Mouse (Mus musculus): Measurements from ENCODE around the gene Gpx7. TPM values are rescaled to one million over a fixed set of nuclear protein-coding genes. Genes with fewer than 3 reads are reported as not detected.

Gene Gpx7
- polyA plus RNA-seq, 1 experiment from 2014 or later: 60.6 TPM

DNA sequence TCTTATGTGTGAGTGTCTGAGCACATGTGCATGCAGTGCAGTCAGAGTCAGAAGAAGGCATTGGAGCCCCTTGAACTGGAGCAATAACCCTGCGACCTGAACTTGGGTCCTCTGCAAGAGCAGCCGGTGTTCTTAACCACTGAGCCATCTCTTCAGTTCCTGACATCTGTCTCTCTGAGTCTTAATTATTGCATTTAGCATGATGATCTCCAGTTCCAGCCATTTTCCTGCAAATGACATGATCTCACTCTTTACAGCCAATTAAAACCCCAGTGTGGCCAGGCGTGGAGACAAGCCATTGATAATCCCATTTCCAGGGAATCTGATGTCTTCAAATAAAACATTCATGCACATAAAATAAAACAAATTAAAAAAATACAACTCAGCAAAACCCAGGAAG is 18.0 kb downstream of the Gpx7 start:
- WGBS: 86% methylated on average over 3 of the region's 3 CpGs

DNA sequence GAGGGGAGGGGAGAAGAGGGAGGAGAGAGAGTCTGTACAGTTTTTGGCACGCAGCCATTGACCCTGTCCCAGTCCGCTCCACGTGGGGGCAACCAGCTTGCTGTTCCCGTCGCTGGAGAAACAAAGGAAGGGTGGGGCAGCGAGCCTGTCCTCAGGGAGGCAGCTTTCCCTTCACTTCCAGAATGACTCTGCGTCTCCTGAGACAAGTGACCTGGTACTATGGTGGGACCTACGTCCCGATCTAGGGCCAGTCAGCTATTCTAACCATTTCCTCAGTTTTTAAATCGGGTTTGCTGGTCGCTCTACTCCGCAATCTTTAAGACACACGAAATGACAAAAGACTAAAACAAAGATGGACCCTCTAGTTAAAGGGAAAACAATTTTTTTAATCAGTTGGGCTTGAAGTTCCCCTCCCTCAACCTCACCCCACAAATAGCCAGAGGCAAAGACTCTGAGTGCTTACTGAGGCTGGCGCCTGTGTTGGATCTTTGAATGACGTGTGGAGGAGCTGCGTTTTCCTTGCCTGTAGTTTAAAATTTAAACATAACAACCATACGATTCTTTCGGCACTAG is 19.0 kb downstream of the Gpx7 start:
- Histone ChIP-seq H3K36me3 (no peaks in the 10 kb centered on the region), H3K4me3 (peak overlapping the region; percentile 48), H3K9ac (peak overlapping the region; percentile 61), H3K9me3 (replicated peaks) (no peaks in the 10 kb centered on the region), H3K4me1 (replicated peaks) (peaks cover 26% of the 10 kb centered on the region), H3K4me2 (peak overlapping the region; percentile 73), H3K27ac (peak overlapping the region; percentile 92), H3K27me3 (peaks cover 12% of the 10 kb centered on the region)
- 3% methylated on average over 18 of the region's 18 CpGs for WGBS
- peak; percentile 85 for ATAC-seq (replicated peaks; ENCODE audit: insufficient number of reproducible peaks, insufficient read depth, low FRiP score, low read depth)

More for the DNA sequence above, 18.0 kb downstream of the Gpx7 start:
- no peaks in the 10 kb centered on the region for H3K36me3 ChIP-seq
- no peak overlapping the region for H3K9ac ChIP-seq
- peak overlapping the region; percentile 92 for H3K27ac ChIP-seq
- no peaks in the 10 kb centered on the region for H3K9me3 ChIP-seq (replicated peaks)
- peaks cover 18% of the 10 kb centered on the region for H3K4me1 ChIP-seq (replicated peaks)
- ATAC-seq (replicated peaks; ENCODE audit: insufficient number of reproducible peaks, insufficient read depth, low FRiP score, low read depth): no peak
- peaks cover 5% of the 10 kb centered on the region for H3K27me3 ChIP-seq
- H3K4me3 ChIP-seq: no peak overlapping the region
- H3K4me2 ChIP-seq: no peak overlapping the region

DNA sequence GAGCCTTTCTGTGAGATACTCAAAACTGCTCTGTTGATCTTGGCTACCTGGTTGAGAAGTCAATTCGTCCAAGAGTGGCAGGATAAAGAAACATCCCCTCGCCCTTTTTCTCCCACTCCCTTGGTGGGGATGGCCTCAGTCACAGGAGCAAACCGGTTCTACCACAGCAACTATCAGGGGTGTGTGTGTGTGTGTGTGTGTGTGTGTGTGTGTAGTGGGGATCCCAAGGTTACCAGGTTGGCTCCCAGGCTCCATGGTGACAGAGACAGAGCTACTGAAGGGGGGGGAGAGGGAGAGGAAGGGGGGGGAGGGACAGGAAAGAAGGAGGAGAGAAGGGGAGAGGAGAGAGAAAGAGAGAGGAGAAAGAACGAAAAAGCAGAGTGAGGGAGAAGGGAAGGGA is 19.7 kb downstream of the Gpx7 start:
- Histone ChIP-seq H3K4me3 (no peak overlapping the region), H3K27me3 (peaks cover 18% of the 10 kb centered on the region), H3K9ac (no peak overlapping the region), H3K27ac (peak overlapping the region; percentile 92), H3K36me3 (no peaks in the 10 kb centered on the region), H3K4me1 (replicated peaks) (peaks cover 26% of the 10 kb centered on the region), H3K4me2 (peak overlapping the region; percentile 73), H3K9me3 (replicated peaks) (no peaks in the 10 kb centered on the region)
- ATAC-seq (replicated peaks; ENCODE audit: insufficient number of reproducible peaks, insufficient read depth, low FRiP score, low read depth): no peak
- 34% methylated on average over 4 of the region's 4 CpGs for WGBS

DNA sequence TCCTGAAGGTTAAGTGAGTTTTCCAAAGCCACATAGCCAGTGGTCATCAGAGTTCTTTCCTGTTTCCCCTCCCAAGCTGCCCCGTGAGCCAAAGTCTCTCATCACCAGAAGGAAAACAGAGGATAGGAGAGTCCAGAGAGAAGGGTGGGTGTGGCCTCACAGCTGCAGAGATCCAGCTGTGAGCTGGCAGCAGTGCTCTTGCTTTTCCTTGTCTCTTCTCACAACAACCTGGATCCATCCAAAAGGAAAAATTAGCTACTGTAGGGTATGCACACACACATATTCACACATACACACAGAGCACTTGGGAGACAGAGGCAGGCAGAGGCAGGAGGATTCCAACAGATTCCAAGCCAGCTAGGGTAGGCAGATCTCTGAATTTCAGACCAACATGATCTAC is 20.7 kb downstream of the Gpx7 start:
- Histone ChIP-seq H3K36me3 (no peaks in the 10 kb centered on the region), H3K9ac (no peak overlapping the region), H3K4me1 (replicated peaks) (peaks cover 25% of the 10 kb centered on the region), H3K27ac (no peak overlapping the region), H3K4me2 (no peak overlapping the region), H3K27me3 (peaks cover 25% of the 10 kb centered on the region), H3K4me3 (no peak overlapping the region), H3K9me3 (replicated peaks) (no peaks in the 10 kb centered on the region)
- 45% methylated on average over 1 of the region's 1 CpGs for WGBS
- no peak for ATAC-seq (replicated peaks; ENCODE audit: insufficient number of reproducible peaks, insufficient read depth, low FRiP score, low read depth)

GRCm38 (mm10) chr4:108383183-108383714 is 23.5 kb downstream of the Gpx7 start, which contains the start of gene Shisal2a:
Shisal2a (minus strand) TSS chr4:108383349.
- 3% methylated on average over 52 of the region's 55 CpGs for WGBS
- Histone ChIP-seq H3K27ac (no peak within 1 kb of the TSS), H3K4me1 (replicated peaks) (peaks cover 14% of the 10 kb centered on the region), H3K4me3 (peak within 1 kb of the TSS; percentile 59), H3K36me3 (no peaks in the 10 kb centered on the region), H3K27me3 (peaks cover 25% of the 10 kb centered on the region), H3K9ac (peak within 1 kb of the TSS; percentile 63), H3K4me2 (peak within 1 kb of the TSS; percentile 92), H3K9me3 (replicated peaks) (no peaks in the 10 kb centered on the region)
- peak; percentile 44; the same call in 1 of the 2 replicates for ATAC-seq (replicated peaks; ENCODE audit: insufficient number of reproducible peaks, insufficient read depth, low FRiP score, low read depth)

- no peak overlapping the region for H3K9ac ChIP-seq
- peaks cover 25% of the 10 kb centered on the region for H3K27me3 ChIP-seq
- no peaks in the 10 kb centered on the region for H3K9me3 ChIP-seq (replicated peaks)
- H3K4me2 ChIP-seq: no peak overlapping the region
- H3K27ac ChIP-seq: no peak overlapping the region
- H3K4me1 ChIP-seq (replicated peaks): peaks cover 8% of the 10 kb centered on the region
- ATAC-seq (replicated peaks; ENCODE audit: insufficient number of reproducible peaks, insufficient read depth, low FRiP score, low read depth): no peak
- no peaks in the 10 kb centered on the region for H3K36me3 ChIP-seq
- no peak overlapping the region for H3K4me3 ChIP-seq
- 8% methylated on average over 1 of the region's 1 CpGs for WGBS
These were observed 26.6 kb downstream of the Gpx7 start for GRCm38 (mm10) chr4:108380146-108380545.

DNA sequence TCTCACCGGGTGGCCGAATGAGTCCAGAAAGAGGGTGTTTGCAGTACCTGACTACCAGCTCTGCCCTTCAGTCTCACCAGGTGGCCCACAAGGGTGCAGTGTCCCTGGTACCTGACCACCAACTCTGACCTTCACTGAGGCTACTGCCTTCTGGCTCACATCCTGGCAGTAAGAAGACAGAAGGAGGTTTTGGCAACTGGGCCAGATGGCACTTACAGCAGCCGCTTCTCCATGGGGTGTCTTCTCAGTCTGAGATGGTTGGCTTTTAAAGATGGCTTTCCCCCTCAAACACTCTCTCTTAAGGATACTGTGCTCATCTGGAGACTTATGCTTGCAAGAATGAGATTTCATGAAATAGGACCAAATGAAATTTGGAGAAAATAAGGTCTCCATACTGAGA is 27.3 kb downstream of the Gpx7 start:
- no peaks in the 10 kb centered on the region for H3K9me3 ChIP-seq (replicated peaks)
- H3K4me3 ChIP-seq: no peak overlapping the region
- H3K4me2 ChIP-seq: no peak overlapping the region
- H3K4me1 ChIP-seq (replicated peaks): peaks cover 8% of the 10 kb centered on the region
- no peaks in the 10 kb centered on the region for H3K36me3 ChIP-seq
- peaks cover 25% of the 10 kb centered on the region for H3K27me3 ChIP-seq
- ATAC-seq (replicated peaks; ENCODE audit: insufficient number of reproducible peaks, insufficient read depth, low FRiP score, low read depth): no peak
- WGBS: 81% methylated on average over 3 of the region's 3 CpGs
- H3K9ac ChIP-seq: no peak overlapping the region
- no peak overlapping the region for H3K27ac ChIP-seq

GRCm38 (mm10) chr4:108372166-108372565 is 34.6 kb downstream of the Gpx7 start:
- Histone ChIP-seq H3K4me1 (replicated peaks) (peaks cover 13% of the 10 kb centered on the region), H3K9me3 (replicated peaks) (no peaks in the 10 kb centered on the region), H3K9ac (no peak overlapping the region), H3K4me2 (no peak overlapping the region), H3K27me3 (no peaks in the 10 kb centered on the region), H3K36me3 (no peaks in the 10 kb centered on the region), H3K4me3 (no peak overlapping the region), H3K27ac (peak overlapping the region; percentile 24; the same call in 1 of the 2 replicates)
- peak; percentile 70; the same call in 1 of the 2 replicates for ATAC-seq (replicated peaks; ENCODE audit: insufficient number of reproducible peaks, insufficient read depth, low FRiP score, low read depth)
- WGBS: 16% methylated on average over 3 of the region's 3 CpGs

GRCm38 (mm10) chr4:108371421-108371820 is 35.3 kb downstream of the Gpx7 start:
- H3K36me3 ChIP-seq: no peaks in the 10 kb centered on the region
- no peak for ATAC-seq (replicated peaks; ENCODE audit: insufficient number of reproducible peaks, insufficient read depth, low FRiP score, low read depth)
- no peak overlapping the region for H3K4me3 ChIP-seq
- H3K27me3 ChIP-seq: no peaks in the 10 kb centered on the region
- H3K4me1 ChIP-seq (replicated peaks): peaks cover 13% of the 10 kb centered on the region
- 0 out of 2 replicates have a peak overlapping the region, but pooled peaks have one; percentile 24 for H3K27ac ChIP-seq
- H3K9me3 ChIP-seq (replicated peaks): no peaks in the 10 kb centered on the region
- no peak overlapping the region for H3K4me2 ChIP-seq
- WGBS: 92% methylated on average over 3 of the region's 3 CpGs
- no peak overlapping the region for H3K9ac ChIP-seq

DNA sequence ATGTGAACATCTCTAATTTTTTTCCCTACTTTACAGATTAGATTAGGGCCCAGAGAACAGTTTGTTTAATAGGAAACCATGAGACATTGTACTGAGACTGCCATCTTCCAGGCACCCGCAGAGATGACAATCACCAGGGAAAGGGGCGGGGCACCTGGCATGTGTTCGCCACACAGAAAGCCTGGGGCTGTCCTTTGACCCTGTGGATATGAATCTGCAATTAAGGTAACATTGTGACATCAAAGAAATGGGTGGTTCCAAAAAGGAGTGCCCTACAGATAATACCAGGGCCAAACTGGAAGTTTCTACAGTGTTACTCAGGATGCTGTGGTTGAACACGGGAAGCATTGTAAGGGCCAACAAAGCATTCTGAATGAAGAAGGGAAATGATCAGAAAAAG is 36.4 kb downstream of the Gpx7 start:
- Histone ChIP-seq H3K9ac (no peak overlapping the region), H3K4me1 (replicated peaks) (peaks cover 13% of the 10 kb centered on the region), H3K4me3 (no peak overlapping the region), H3K27me3 (no peaks in the 10 kb centered on the region), H3K36me3 (no peaks in the 10 kb centered on the region), H3K27ac (no peak overlapping the region), H3K9me3 (replicated peaks) (no peaks in the 10 kb centered on the region), H3K4me2 (no peak overlapping the region)
- no peak for ATAC-seq (replicated peaks; ENCODE audit: insufficient number of reproducible peaks, insufficient read depth, low FRiP score, low read depth)
- WGBS: 60% methylated on average over 4 of the region's 4 CpGs

GRCm38 (mm10) chr4:108369254-108369653 is 37.5 kb downstream of the Gpx7 start:
- Histone ChIP-seq H3K4me3 (no peak overlapping the region), H3K36me3 (no peaks in the 10 kb centered on the region), H3K9ac (no peak overlapping the region), H3K4me1 (replicated peaks) (peaks cover 14% of the 10 kb centered on the region), H3K9me3 (replicated peaks) (no peaks in the 10 kb centered on the region), H3K4me2 (no peak overlapping the region), H3K27me3 (no peaks in the 10 kb centered on the region), H3K27ac (no peak overlapping the region)
- WGBS: 35% methylated on average over 5 of the region's 5 CpGs
- ATAC-seq (replicated peaks; ENCODE audit: insufficient number of reproducible peaks, insufficient read depth, low FRiP score, low read depth): no peak

- Histone ChIP-seq H3K9ac (peak overlapping the region; percentile 3; the same call in 1 of the 2 replicates), H3K4me1 (replicated peaks) (peaks cover 42% of the 10 kb centered on the region), H3K4me2 (peak overlapping the region; percentile 23)
These were observed 42.7 kb downstream of the Gpx7 start for GRCm38 (mm10) chr4:108364111-108364476.

More at GRCm38 (mm10) chr4:108364111-108364476, 42.7 kb downstream of the Gpx7 start:
- ATAC-seq (replicated peaks; ENCODE audit: insufficient number of reproducible peaks, insufficient read depth, low FRiP score, low read depth): peak; percentile 58
- 15% methylated on average over 5 of the region's 5 CpGs for WGBS
- Histone ChIP-seq H3K27ac (peak overlapping the region; percentile 91), H3K9me3 (replicated peaks) (no peaks in the 10 kb centered on the region), H3K27me3 (no peaks in the 10 kb centered on the region), H3K36me3 (no peaks in the 10 kb centered on the region), H3K4me3 (no peak overlapping the region)

Measured in heart, embryonic 15.5 days (tissue).